Mouse (Mus musculus): ENCODE measurements around the gene Grm1.

- TF ChIP-seq CTCF (IDR thresholded peaks at IDR 0.05; ENCODE audit: insufficient read depth, low read length) (no peak), POLR2A (IDR thresholded peaks at IDR 0.05; ENCODE audit: borderline replicate concordance, extremely low read depth, low read depth, low read length) (no peak)
These were observed 138.2 kb downstream of the Grm1 start for GRCm38 (mm10) chr10:10944003-10944402.

Measured in lung, adult 2 months (tissue).